Mouse (Mus musculus): ENCODE data around the gene Tubd1. TPM values are rescaled to one million over a fixed set of nuclear protein-coding genes. Genes with fewer than 3 reads are reported as not detected.
A peak's percentile ranks its signal among the peaks of the same experiment; 100 is the strongest.

Tubd1 gene
- polyA plus RNA-seq, 1 experiment = 6.1 TPM

- Histone ChIP-seq H3K4me3 (ENCODE audit: insufficient read depth, poor library complexity, severe bottlenecking) (peak overlapping the region; percentile 98), H3ac (ENCODE audit: control insufficient read depth, insufficient read length, low read depth) (peak overlapping the region; percentile 93), H3K79me2 (ENCODE audit: control insufficient read depth, insufficient read depth) (peaks cover 77% of the 10 kb centered on the region), H3K27me3 (ENCODE audit: control insufficient read depth, insufficient read depth, insufficient read length) (no peaks in the 10 kb centered on the region), H3K79me3 (ENCODE audit: low read depth) (peaks cover 56% of the 10 kb centered on the region), H3K36me3 (ENCODE audit: control insufficient read depth, insufficient read depth) (peaks cover 53% of the 10 kb centered on the region)
- TF ChIP-seq CEBPB (IDR thresholded peaks at IDR 0.05; ENCODE audit: low read depth) (no peak), MYOG (IDR thresholded peaks at IDR 0.05; ENCODE audit: control insufficient read depth, extremely low read depth, insufficient read length) (no peak), CTCF (IDR thresholded peaks at IDR 0.05; ENCODE audit: control insufficient read depth, insufficient read depth, insufficient read length) (no peak), MYOD1 (IDR thresholded peaks at IDR 0.05; ENCODE audit: control insufficient read depth, insufficient read length, low read depth) (no peak), MAX (IDR thresholded peaks at IDR 0.05) (no peak), USF1 (IDR thresholded peaks at IDR 0.05; ENCODE audit: low read depth) (no peak), FOSL1 (IDR thresholded peaks at IDR 0.05; ENCODE audit: insufficient read depth, low read length, poor library complexity, severe bottlenecking) (no peak)
Observed at GRCm38 (mm10) chr11:86585598-86585984, 40.8 kb downstream of the Tubd1 start.

GRCm38 (mm10) chr11:86586177-86586867 lies 41.5 kb downstream of the Tubd1 start:
- peak; percentile 42 for TF ChIP-seq MAX (IDR thresholded peaks at IDR 0.05)
- peak; percentile 8 for TF ChIP-seq USF1 (IDR thresholded peaks at IDR 0.05; ENCODE audit: low read depth)
- no peak for TF ChIP-seq CTCF (IDR thresholded peaks at IDR 0.05; ENCODE audit: control insufficient read depth, insufficient read depth, insufficient read length)

GRCm38 (mm10) chr11:86586868-86587792 lies 42.3 kb downstream of the Tubd1 start:
- TF ChIP-seq MYOD1 (IDR thresholded peaks at IDR 0.05; ENCODE audit: control insufficient read depth, insufficient read length, low read depth) = no peak
- peak; percentile 48 for TF ChIP-seq FOSL1 (IDR thresholded peaks at IDR 0.05; ENCODE audit: insufficient read depth, low read length, poor library complexity, severe bottlenecking)
- TF ChIP-seq MAX (IDR thresholded peaks at IDR 0.05) = peak; percentile 40
- peak; percentile 59 for TF ChIP-seq CEBPB (IDR thresholded peaks at IDR 0.05; ENCODE audit: low read depth)
- TF ChIP-seq MYOG (IDR thresholded peaks at IDR 0.05; ENCODE audit: control insufficient read depth, extremely low read depth, insufficient read length) = no peak
- H3K27me3 ChIP-seq (ENCODE audit: control insufficient read depth, insufficient read depth, insufficient read length) = no peaks in the 10 kb centered on the region
- H3K36me3 ChIP-seq (ENCODE audit: control insufficient read depth, insufficient read depth) = peaks cover 66% of the 10 kb centered on the region
- H3ac ChIP-seq (ENCODE audit: control insufficient read depth, insufficient read length, low read depth) = peak overlapping the region; percentile 100
- H3K4me3 ChIP-seq (ENCODE audit: insufficient read depth, poor library complexity, severe bottlenecking) = peak overlapping the region; percentile 98
- H3K79me3 ChIP-seq (ENCODE audit: low read depth) = peaks cover 71% of the 10 kb centered on the region
- peaks cover 89% of the 10 kb centered on the region for H3K79me2 ChIP-seq (ENCODE audit: control insufficient read depth, insufficient read depth)

More at GRCm38 (mm10) chr11:86586177-86586867, 41.5 kb downstream of the Tubd1 start:
- H3K36me3 ChIP-seq (ENCODE audit: control insufficient read depth, insufficient read depth) = peaks cover 60% of the 10 kb centered on the region
- H3ac ChIP-seq (ENCODE audit: control insufficient read depth, insufficient read length, low read depth) = peak overlapping the region; percentile 100
- H3K27me3 ChIP-seq (ENCODE audit: control insufficient read depth, insufficient read depth, insufficient read length) = no peaks in the 10 kb centered on the region
- H3K79me2 ChIP-seq (ENCODE audit: control insufficient read depth, insufficient read depth) = peaks cover 85% of the 10 kb centered on the region
- peak overlapping the region; percentile 98 for H3K4me3 ChIP-seq (ENCODE audit: insufficient read depth, poor library complexity, severe bottlenecking)
- peaks cover 63% of the 10 kb centered on the region for H3K79me3 ChIP-seq (ENCODE audit: low read depth)

- peaks cover 89% of the 10 kb centered on the region for H3K79me2 ChIP-seq (ENCODE audit: control insufficient read depth, insufficient read depth)
- H3K27me3 ChIP-seq (ENCODE audit: control insufficient read depth, insufficient read depth, insufficient read length) = no peaks in the 10 kb centered on the region
- TF ChIP-seq CTCF (IDR thresholded peaks at IDR 0.05; ENCODE audit: control insufficient read depth, insufficient read depth, insufficient read length) (no peak), CEBPB (IDR thresholded peaks at IDR 0.05; ENCODE audit: low read depth) (no peak), MAX (IDR thresholded peaks at IDR 0.05) (no peak), MYOD1 (IDR thresholded peaks at IDR 0.05; ENCODE audit: control insufficient read depth, insufficient read length, low read depth) (no peak), USF1 (IDR thresholded peaks at IDR 0.05; ENCODE audit: low read depth) (no peak), FOSL1 (IDR thresholded peaks at IDR 0.05; ENCODE audit: insufficient read depth, low read length, poor library complexity, severe bottlenecking) (no peak), MYOG (IDR thresholded peaks at IDR 0.05; ENCODE audit: control insufficient read depth, extremely low read depth, insufficient read length) (no peak)
- H3K36me3 ChIP-seq (ENCODE audit: control insufficient read depth, insufficient read depth) = peaks cover 64% of the 10 kb centered on the region
- H3K4me3 ChIP-seq (ENCODE audit: insufficient read depth, poor library complexity, severe bottlenecking) = no peak overlapping the region
- H3K79me3 ChIP-seq (ENCODE audit: low read depth) = peaks cover 70% of the 10 kb centered on the region
- H3ac ChIP-seq (ENCODE audit: control insufficient read depth, insufficient read length, low read depth) = peak overlapping the region; percentile 56
Observed at GRCm38 (mm10) chr11:86587830-86588229, 43.0 kb downstream of the Tubd1 start.

- H3ac ChIP-seq (ENCODE audit: control insufficient read depth, insufficient read length, low read depth) = peak overlapping the region; percentile 52
- H3K4me3 ChIP-seq (ENCODE audit: insufficient read depth, poor library complexity, severe bottlenecking) = no peak overlapping the region
- H3K36me3 ChIP-seq (ENCODE audit: control insufficient read depth, insufficient read depth) = peaks cover 60% of the 10 kb centered on the region
- H3K27me3 ChIP-seq (ENCODE audit: control insufficient read depth, insufficient read depth, insufficient read length) = no peaks in the 10 kb centered on the region
- no peak for TF ChIP-seq MAX (IDR thresholded peaks at IDR 0.05)
- TF ChIP-seq USF1 (IDR thresholded peaks at IDR 0.05; ENCODE audit: low read depth) = no peak
- no peak for TF ChIP-seq MYOD1 (IDR thresholded peaks at IDR 0.05; ENCODE audit: control insufficient read depth, insufficient read length, low read depth)
- no peak for TF ChIP-seq MYOG (IDR thresholded peaks at IDR 0.05; ENCODE audit: control insufficient read depth, extremely low read depth, insufficient read length)
- TF ChIP-seq CEBPB (IDR thresholded peaks at IDR 0.05; ENCODE audit: low read depth) = no peak
- TF ChIP-seq CTCF (IDR thresholded peaks at IDR 0.05; ENCODE audit: control insufficient read depth, insufficient read depth, insufficient read length) = no peak
- no peak for TF ChIP-seq FOSL1 (IDR thresholded peaks at IDR 0.05; ENCODE audit: insufficient read depth, low read length, poor library complexity, severe bottlenecking)
- peaks cover 63% of the 10 kb centered on the region for H3K79me3 ChIP-seq (ENCODE audit: low read depth)
- peaks cover 81% of the 10 kb centered on the region for H3K79me2 ChIP-seq (ENCODE audit: control insufficient read depth, insufficient read depth)
Observed at GRCm38 (mm10) chr11:86588583-86589298, 44.0 kb downstream of the Tubd1 start.
